Mouse (Mus musculus): ENCODE measurements around the gene Shisa3.

- TF ChIP-seq CTCF (IDR thresholded peaks at IDR 0.05; ENCODE audit: control insufficient read depth, insufficient read depth, insufficient read length) (no peak), USF1 (IDR thresholded peaks at IDR 0.05; ENCODE audit: low read depth) (no peak), MYOD1 (IDR thresholded peaks at IDR 0.05; ENCODE audit: control insufficient read depth, insufficient read length, low read depth) (no peak), MAX (IDR thresholded peaks at IDR 0.05) (no peak), CEBPB (IDR thresholded peaks at IDR 0.05; ENCODE audit: low read depth) (no peak)
Measured at GRCm38 (mm10) chr5:67656821-67657259, 49.2 kb downstream of the Shisa3 start.
